Mouse (Mus musculus) liver, embryonic 15.5 days (tissue): Measurements from ENCODE around the gene Gm28845. TPM values are rescaled to one million over a fixed set of nuclear protein-coding genes. Genes with fewer than 3 reads are reported as not detected.

Source experiments
- ATAC-seq: fragments of 200-750 bp; cut with Nextera tagmentation; 2 replicates; pipeline ENCODE4 v1.8.0; 2017; ENCODE audit warnings: moderate number of reproducible peaks, mild to moderate bottlenecking, moderate library complexity; ENCODE audit not compliant: insufficient read depth
- H3K27ac ChIP-seq: fragments of 300-500 bp; sonication (generic); replicated peaks from 2 replicates; pipeline ENCODE4 v1.5.1; 2015; ENCODE audit warnings: mild to moderate bottlenecking, inconsistent platforms
- H3K27me3 ChIP-seq: fragments of 300-500 bp; sonication (generic); 2 replicates; pipeline ENCODE4 v1.6.1; 2015; ENCODE audit warnings: mild to moderate bottlenecking, inconsistent platforms
- H3K36me3 ChIP-seq: fragments of 300-500 bp; sonication (generic); replicated peaks from 2 replicates; pipeline ENCODE4 v1.6.1; 2015; ENCODE audit warnings: moderate library complexity, mild to moderate bottlenecking, inconsistent platforms
- H3K4me1 ChIP-seq: fragments of 300-500 bp; sonication (generic); replicated peaks from 2 replicates; pipeline ENCODE4 v1.6.1; 2015; ENCODE audit warnings: inconsistent platforms
- H3K4me2 ChIP-seq: fragments of 300-500 bp; sonication (generic); 2 replicates; pipeline ENCODE4 v1.6.1; 2015; ENCODE audit warnings: moderate library complexity, mild to moderate bottlenecking, inconsistent platforms
- H3K4me3 ChIP-seq: fragments of 300-500 bp; sonication (generic); replicated peaks from 2 replicates; pipeline ENCODE4 v1.5.1; 2015; ENCODE audit warnings: mild to moderate bottlenecking, inconsistent platforms
- H3K9ac ChIP-seq: fragments of 300-500 bp; sonication (generic); 2 replicates; pipeline ENCODE4 v1.6.1; 2015; ENCODE audit warnings: moderate library complexity, mild to moderate bottlenecking, inconsistent platforms
- H3K9me3 ChIP-seq: fragments of 300-500 bp; sonication (generic); replicated peaks from 2 replicates; pipeline ENCODE4 v1.6.1; 2016; ENCODE audit warnings: inconsistent platforms
- WGBS: fragments of 180-500 bp; shearing (Covaris S2); methylation state at CpG from one replicate; pipeline ENCODE4 v1.1.7; 2015; ENCODE audit warnings: mixed read lengths; ENCODE audit not compliant: insufficient replicate concordance; 5-methylcytosine and 5-hydroxymethylcytosine counted together
- polyA plus RNA-seq: library from polyadenylated mRNA; unstranded; fragments of >200 nt; fragmentation: Nextera tagmentation; extraction: Ambion mirVana; gene quantifications from 2 replicates; pipeline ENCODE4 v1.2.1, GENCODE M21; 2015

Gene Gm28845
- polyA plus RNA-seq, result not detected in 2 replicates

GRCm38 (mm10) chr1:65119438-65119837, at the start of gene Gm28845:
Gm28845 (minus strand) TSS chr1:65119558.
- no peak within 1 kb of the TSS for H3K4me2 ChIP-seq
- ATAC-seq, result no peak
- H3K9ac ChIP-seq, result no peak within 1 kb of the TSS
- no peaks in the 10 kb centered on the region for H3K27me3 ChIP-seq
- no peaks in the 10 kb centered on the region for H3K36me3 ChIP-seq
- 74% methylated on average over 1 of the region's 1 CpGs for WGBS
- no peak within 1 kb of the TSS for H3K4me3 ChIP-seq
- H3K4me1 ChIP-seq, result no peaks in the 10 kb centered on the region
- H3K27ac ChIP-seq, result no peak within 1 kb of the TSS
- no peaks in the 10 kb centered on the region for H3K9me3 ChIP-seq

DNA sequence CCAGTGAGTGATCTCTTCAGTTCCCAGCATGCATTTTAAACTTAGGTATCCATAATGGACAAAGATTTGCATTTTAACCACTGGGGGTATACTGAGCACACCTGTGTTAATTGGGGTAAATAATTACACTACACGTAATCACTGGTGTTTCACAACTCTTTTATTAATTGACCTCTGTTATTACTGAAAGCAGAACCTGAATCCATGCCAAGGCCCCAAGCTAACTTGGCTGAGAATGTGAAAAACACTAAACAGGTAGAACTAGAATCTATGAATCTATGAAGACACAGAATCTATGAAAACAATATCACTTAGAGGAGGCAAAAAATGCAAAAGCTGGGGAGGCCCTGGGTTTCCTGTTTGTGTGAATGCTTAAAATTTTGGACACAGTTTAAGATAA, 48.1 kb upstream of the Gm28845 start:
- no peak overlapping the region for H3K4me3 ChIP-seq
- H3K4me2 ChIP-seq, result no peak overlapping the region
- H3K27ac ChIP-seq, result no peak overlapping the region
- no peak overlapping the region for H3K9ac ChIP-seq
- H3K27me3 ChIP-seq, result no peaks in the 10 kb centered on the region
- no peaks in the 10 kb centered on the region for H3K4me1 ChIP-seq
- WGBS, result 75% methylated on average over 1 of the region's 1 CpGs
- ATAC-seq, result no peak
- no peaks in the 10 kb centered on the region for H3K9me3 ChIP-seq
- peaks cover 40% of the 10 kb centered on the region for H3K36me3 ChIP-seq

GRCm38 (mm10) chr1:65162210-65162609, 42.9 kb upstream of the Gm28845 start:
- Histone ChIP-seq H3K27ac (no peak overlapping the region), H3K27me3 (no peaks in the 10 kb centered on the region)

DNA sequence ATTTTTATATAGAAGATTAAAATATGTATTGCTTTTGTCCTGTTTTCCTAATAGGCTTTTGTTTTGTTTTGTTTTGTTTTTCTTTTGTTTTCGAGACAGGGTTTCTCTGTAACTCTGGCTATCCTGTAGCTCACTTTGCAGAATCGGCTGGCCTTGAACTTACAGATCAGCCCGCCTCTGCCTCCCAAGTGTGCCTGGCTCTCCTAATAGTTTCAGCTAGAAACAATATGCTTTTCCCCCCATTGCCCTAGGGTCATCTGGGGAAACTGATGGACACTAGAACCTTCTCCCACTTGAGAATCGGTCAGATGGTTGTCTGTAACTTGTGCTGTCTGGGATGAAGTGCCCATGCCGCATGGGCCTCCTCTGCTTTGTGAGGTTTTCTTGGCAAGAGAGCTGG, 36.8 kb upstream of the Gm28845 start:
- Histone ChIP-seq H3K9me3 (no peaks in the 10 kb centered on the region), H3K4me3 (no peak overlapping the region), H3K4me2 (no peak overlapping the region), H3K36me3 (peaks cover 23% of the 10 kb centered on the region), H3K27ac (no peak overlapping the region), H3K4me1 (no peaks in the 10 kb centered on the region), H3K27me3 (no peaks in the 10 kb centered on the region), H3K9ac (no peak overlapping the region)
- WGBS, result 69% methylated on average over 5 of the region's 5 CpGs
- no peak for ATAC-seq

More at GRCm38 (mm10) chr1:65162210-65162609, 42.9 kb upstream of the Gm28845 start:
- no peaks in the 10 kb centered on the region for H3K4me1 ChIP-seq
- no peak overlapping the region for H3K4me3 ChIP-seq
- H3K9ac ChIP-seq, result no peak overlapping the region
- peaks cover 52% of the 10 kb centered on the region for H3K36me3 ChIP-seq
- 76% methylated on average over 1 of the region's 1 CpGs for whole genome bisulfite sequencing
- H3K9me3 ChIP-seq, result no peaks in the 10 kb centered on the region
- no peak overlapping the region for H3K4me2 ChIP-seq
- no peak for ATAC-seq

GRCm38 (mm10) chr1:65154814-65155213, 35.5 kb upstream of the Gm28845 start:
- Histone ChIP-seq H3K9ac (no peak overlapping the region), H3K4me3 (no peak overlapping the region), H3K4me2 (no peak overlapping the region), H3K27me3 (no peaks in the 10 kb centered on the region), H3K27ac (no peak overlapping the region), H3K4me1 (no peaks in the 10 kb centered on the region), H3K9me3 (no peaks in the 10 kb centered on the region), H3K36me3 (peaks cover 11% of the 10 kb centered on the region)
- ATAC-seq, result no peak

DNA sequence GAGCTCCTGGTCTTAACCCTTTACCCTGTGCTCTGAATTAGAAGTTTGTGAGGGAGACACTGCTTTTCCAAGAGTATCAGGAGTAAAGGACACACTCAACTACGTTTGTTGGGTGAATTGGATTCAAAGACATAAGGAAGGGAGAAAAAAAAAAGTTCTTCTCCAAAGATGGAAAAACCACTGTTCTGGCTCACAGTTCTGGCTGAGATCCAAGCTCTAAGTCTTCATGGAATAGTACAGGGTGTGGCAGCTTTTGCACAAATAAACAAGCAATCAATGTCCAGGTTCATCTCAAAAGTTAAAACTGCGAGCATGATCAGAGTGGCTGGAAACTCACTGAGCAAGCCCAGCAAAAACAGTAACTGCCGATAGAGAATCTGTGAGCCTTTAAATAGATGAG, 28.6 kb upstream of the Gm28845 start:
- no peak overlapping the region for H3K4me3 ChIP-seq
- no peaks in the 10 kb centered on the region for H3K4me1 ChIP-seq
- 50% methylated on average over 3 of the region's 3 CpGs for WGBS
- no peak overlapping the region for H3K27ac ChIP-seq
- no peaks in the 10 kb centered on the region for H3K27me3 ChIP-seq
- no peaks in the 10 kb centered on the region for H3K36me3 ChIP-seq
- no peak for ATAC-seq
- H3K4me2 ChIP-seq, result no peak overlapping the region
- H3K9me3 ChIP-seq, result no peaks in the 10 kb centered on the region
- no peak overlapping the region for H3K9ac ChIP-seq

DNA sequence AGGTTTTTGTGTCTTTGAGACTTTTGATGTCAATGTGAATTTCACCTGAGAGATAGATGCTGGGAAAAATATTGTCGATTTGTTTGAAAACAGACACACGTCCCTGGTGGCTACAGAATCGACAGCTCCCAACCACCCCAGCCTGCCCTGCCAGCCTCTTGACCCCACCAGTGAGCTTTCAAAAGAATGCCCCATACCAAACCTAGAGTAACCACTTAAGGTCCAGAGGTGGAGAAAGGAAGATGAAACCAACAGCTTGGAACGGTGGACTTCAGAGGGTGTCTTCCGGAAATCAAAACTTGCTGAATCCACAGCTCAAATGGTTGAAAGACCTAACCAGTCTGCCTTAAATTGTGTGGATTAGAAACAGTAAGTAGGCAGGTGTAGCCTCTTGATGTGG, 28.0 kb upstream of the Gm28845 start:
- no peaks in the 10 kb centered on the region for H3K27me3 ChIP-seq
- no peak overlapping the region for H3K4me3 ChIP-seq

DNA sequence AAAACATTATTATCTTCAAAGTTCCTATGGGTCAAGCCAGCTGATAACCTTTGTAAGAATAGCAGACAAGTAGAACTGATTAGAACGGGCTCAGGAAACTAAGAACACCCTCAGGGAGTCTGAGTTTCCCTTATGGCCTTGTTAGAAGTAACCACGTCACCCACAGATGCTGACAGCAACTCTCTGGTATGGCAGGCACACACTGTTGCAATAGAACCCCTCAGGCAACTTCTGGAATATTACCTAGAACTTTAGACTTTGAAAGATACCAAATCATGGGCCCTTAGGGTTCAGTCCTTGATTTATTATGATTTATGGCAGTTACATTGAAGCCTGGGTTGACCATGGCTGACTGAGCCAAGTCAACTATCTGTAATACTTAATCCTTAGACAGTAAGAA, 27.2 kb upstream of the Gm28845 start:
- H3K27ac ChIP-seq, result no peak overlapping the region
- WGBS, result 10% methylated on average over 2 of the region's 2 CpGs
- no peak overlapping the region for H3K9ac ChIP-seq
- ATAC-seq, result no peak
- no peak overlapping the region for H3K4me3 ChIP-seq
- no peaks in the 10 kb centered on the region for H3K27me3 ChIP-seq
- H3K4me2 ChIP-seq, result no peak overlapping the region
- H3K36me3 ChIP-seq, result no peaks in the 10 kb centered on the region
- no peaks in the 10 kb centered on the region for H3K4me1 ChIP-seq
- no peaks in the 10 kb centered on the region for H3K9me3 ChIP-seq

More for the DNA sequence above, 28.0 kb upstream of the Gm28845 start:
- Histone ChIP-seq H3K9ac (no peak overlapping the region), H3K9me3 (no peaks in the 10 kb centered on the region), H3K27ac (no peak overlapping the region), H3K36me3 (no peaks in the 10 kb centered on the region), H3K4me1 (no peaks in the 10 kb centered on the region), H3K4me2 (no peak overlapping the region)
- ATAC-seq, result no peak
- WGBS, result 78% methylated on average over 5 of the region's 5 CpGs

GRCm38 (mm10) chr1:65144783-65145182, 25.4 kb upstream of the Gm28845 start:
- Histone ChIP-seq H3K4me3 (no peak overlapping the region), H3K9me3 (no peaks in the 10 kb centered on the region), H3K4me1 (no peaks in the 10 kb centered on the region), H3K27ac (no peak overlapping the region), H3K27me3 (no peaks in the 10 kb centered on the region), H3K4me2 (no peak overlapping the region), H3K36me3 (no peaks in the 10 kb centered on the region), H3K9ac (no peak overlapping the region)
- ATAC-seq, result no peak
- 65% methylated on average over 2 of the region's 2 CpGs for WGBS

DNA sequence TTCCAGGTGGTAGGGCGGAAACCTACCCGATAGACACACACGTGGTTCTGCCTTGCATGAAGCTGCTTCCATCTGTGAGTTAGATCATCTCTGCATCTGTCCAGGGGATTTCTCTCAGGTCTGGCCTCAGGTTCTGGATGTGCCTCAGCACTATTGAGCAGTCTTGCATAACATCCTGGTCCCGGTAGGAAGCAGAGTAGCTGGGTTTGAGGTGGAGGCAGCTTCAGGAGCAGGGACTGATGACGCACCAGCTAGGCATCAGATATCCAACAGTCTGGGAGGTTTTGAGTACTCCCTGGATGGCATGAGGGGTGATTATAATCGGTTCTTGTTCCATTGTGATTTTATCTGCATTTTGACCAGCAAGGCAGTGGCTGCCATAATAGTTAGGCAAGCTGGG, 18.2 kb upstream of the Gm28845 start:
- H3K9me3 ChIP-seq, result no peaks in the 10 kb centered on the region
- no peak for ATAC-seq
- H3K4me2 ChIP-seq, result no peak overlapping the region
- H3K27me3 ChIP-seq, result no peaks in the 10 kb centered on the region
- no peaks in the 10 kb centered on the region for H3K4me1 ChIP-seq
- H3K4me3 ChIP-seq, result no peak overlapping the region
- H3K9ac ChIP-seq, result no peak overlapping the region
- no peaks in the 10 kb centered on the region for H3K36me3 ChIP-seq
- WGBS, result 66% methylated on average over 6 of the region's 6 CpGs
- H3K27ac ChIP-seq, result no peak overlapping the region

GRCm38 (mm10) chr1:65132833-65133232, 13.5 kb upstream of the Gm28845 start:
- Histone ChIP-seq H3K4me3 (no peak overlapping the region), H3K27ac (no peak overlapping the region), H3K36me3 (no peaks in the 10 kb centered on the region), H3K9ac (no peak overlapping the region), H3K4me1 (no peaks in the 10 kb centered on the region), H3K27me3 (no peaks in the 10 kb centered on the region), H3K4me2 (no peak overlapping the region), H3K9me3 (no peaks in the 10 kb centered on the region)
- ATAC-seq, result no peak
- 62% methylated on average over 1 of the region's 1 CpGs for WGBS

DNA sequence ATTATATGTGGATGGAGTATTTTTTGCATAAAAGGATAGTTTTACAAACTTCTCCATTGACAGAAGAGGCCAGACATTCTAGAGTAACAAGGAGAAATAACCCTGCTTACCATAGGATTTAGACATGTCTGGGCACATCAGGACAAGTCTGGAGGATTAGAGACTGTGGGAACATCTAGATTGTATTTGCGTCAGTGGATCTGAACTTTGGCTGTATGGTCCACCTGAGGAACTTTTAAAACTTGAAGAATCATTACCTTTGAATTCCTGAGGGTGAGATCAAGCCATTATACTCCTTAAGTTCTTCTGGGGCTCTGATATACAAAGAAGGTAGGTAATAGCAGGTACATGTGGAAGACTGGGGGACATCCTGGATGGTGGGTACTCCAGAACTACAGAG, 12.3 kb upstream of the Gm28845 start:
- H3K4me1 ChIP-seq, result no peaks in the 10 kb centered on the region
- no peaks in the 10 kb centered on the region for H3K9me3 ChIP-seq
- ATAC-seq, result no peak
- H3K27ac ChIP-seq, result no peak overlapping the region
- 71% methylated on average over 1 of the region's 1 CpGs for WGBS
- no peaks in the 10 kb centered on the region for H3K36me3 ChIP-seq
- H3K4me2 ChIP-seq, result no peak overlapping the region
- no peak overlapping the region for H3K4me3 ChIP-seq
- H3K27me3 ChIP-seq, result no peaks in the 10 kb centered on the region
- H3K9ac ChIP-seq, result no peak overlapping the region
